Mouse (Mus musculus) liver, embryonic 12.5 days (tissue): ENCODE results near the gene Ywhah. TPM values are rescaled to one million over a fixed set of nuclear protein-coding genes. Genes with fewer than 3 reads are reported as not detected.

ENCODE experiments used
- polyA plus RNA-seq: library from polyadenylated mRNA; unstranded; fragments of >200 nt; fragmentation: Nextera tagmentation; extraction: Ambion mirVana; gene quantifications from 2 replicates; pipeline ENCODE4 v1.2.1, GENCODE M21; 2016

Ywhah gene
- polyA plus RNA-seq, 1 experiment from 2014 or later, result 282 TPM

Other genes with a start within 250 kb of the Ywhah start
- gene Pisd, start 233.2 kb upstream of the Ywhah start, polyA plus RNA-seq, result 42.9 and 46.7 TPM in 2 replicates
- gene Gm20671, start 191.7 kb upstream of the Ywhah start, polyA plus RNA-seq, result not detected in 2 replicates
- 15.0 and 15.3 TPM in 2 replicates for gene Prr14l, start 164.6 kb upstream of the Ywhah start, polyA plus RNA-seq
- gene Depdc5, start 155.1 kb upstream of the Ywhah start, polyA plus RNA-seq, result 14.3 and 14.4 TPM in 2 replicates
- gene Slc5a1, start 85.4 kb downstream of the Ywhah start, polyA plus RNA-seq, result not detected in 2 replicates
- 4.8 and 5.4 TPM in 2 replicates for gene Spon2, start 199.6 kb downstream of the Ywhah start, polyA plus RNA-seq